ENCODE assay signal across 10 mouse cellular contexts in genomic region chr12:4488411-4488810, GRCm38 (mm10). TPM values are rescaled to one million over a fixed set of nuclear protein-coding genes. Genes with fewer than 3 reads are reported as not detected.
A peak's percentile ranks its signal among the peaks of the same experiment; 100 is the strongest.
DNase-seq lines count a peak whose midpoint lies in the region; ATAC-seq and TF ChIP-seq lines count a peak whose summit lies in the region.
"Had no signal": no experiment of that assay in that cellular context is flagged by ENCODE, and none has a peak within 500 bp of the region (broad histone marks: within the 10 kb centered on the region; RNA-seq: fewer than 3 reads in every experiment).

No protein-coding gene starts in this region.

- 61% methylated on average over 6 of the region's 6 CpGs for WGBS in heart, adult 2 months
- 74% methylated on average over 6 of the region's 6 CpGs for WGBS in heart, embryonic 12.5 days
- WGBS in hindbrain, embryonic 16.5 days, result 63% methylated on average over 6 of the region's 6 CpGs

- no peaks in the 10 kb centered on the region for H3K9me3 ChIP-seq in heart, embryonic 12.5 days (replicated peaks)
- no peaks in the 10 kb centered on the region for H3K9me3 ChIP-seq in hindbrain, embryonic 16.5 days (ENCODE audit: control insufficient read depth, low read length)
- H3K9me3 ChIP-seq: stomach, embryonic 15.5 days had no signal

- TF ChIP-seq EP300 in heart, adult 2 months (IDR thresholded peaks at IDR 0.05; ENCODE audit: insufficient read depth, low read depth, low read length), result no peak

- H3K4me3 ChIP-seq in heart, adult 2 months, result no peak overlapping the region
- no peak overlapping the region for H3K4me3 ChIP-seq in heart, embryonic 12.5 days
- no peak overlapping the region for H3K4me3 ChIP-seq in hindbrain, embryonic 16.5 days (ENCODE audit: low read length)
- H3K4me3 ChIP-seq: stomach, embryonic 15.5 days had no signal

- no peaks in the 10 kb centered on the region for H3K79me2 ChIP-seq in heart, adult 2 months (replicated peaks; ENCODE audit: control insufficient read depth, insufficient read depth, low read length)

- H3K4me1 ChIP-seq in heart, adult 2 months (ENCODE audit: control insufficient read depth, insufficient read depth, low read length), result no peaks in the 10 kb centered on the region
- H3K4me1 ChIP-seq in heart, embryonic 12.5 days (replicated peaks), result no peaks in the 10 kb centered on the region
- H3K4me1 ChIP-seq in hindbrain, embryonic 16.5 days (ENCODE audit: control insufficient read depth, insufficient read depth, low read depth, low read length), result no peaks in the 10 kb centered on the region
- H3K4me1 ChIP-seq: stomach, embryonic 15.5 days had no signal

- no peaks in the 10 kb centered on the region for H3K36me3 ChIP-seq in heart, adult 2 months (ENCODE audit: control insufficient read depth, insufficient read depth, low read length)
- no peaks in the 10 kb centered on the region for H3K36me3 ChIP-seq in heart, embryonic 12.5 days
- no peaks in the 10 kb centered on the region for H3K36me3 ChIP-seq in hindbrain, embryonic 16.5 days (ENCODE audit: control insufficient read depth, insufficient read depth, low read length)
- H3K36me3 ChIP-seq: stomach, embryonic 15.5 days had no signal

- peak; percentile 53 to 60 for DNase-seq in heart, adult 2 months
- DNase-seq in 3134 (ENCODE audit: extremely low read depth, insufficient read length, low spot score), result peak; percentile 26
- peak; percentile 88 for DNase-seq in adrenal gland, postnatal 25 days
- DNase-seq in kidney, adult 9 months, result peak; percentile 89
- DNase-seq in urinary bladder, postnatal 10 days (ENCODE audit: low spot score), result no peak
- no peak for DNase-seq in left cerebral cortex, adult 11 months (ENCODE audit: low spot score)

- H3K9ac ChIP-seq in heart, adult 2 months (ENCODE audit: low read depth, low read length), result no peak overlapping the region
- no peak overlapping the region for H3K9ac ChIP-seq in heart, embryonic 12.5 days
- no peak overlapping the region for H3K9ac ChIP-seq in hindbrain, embryonic 16.5 days (ENCODE audit: low read depth, low read length)
- H3K9ac ChIP-seq: stomach, embryonic 15.5 days had no signal

- TF ChIP-seq CTCF in heart, adult 2 months (IDR thresholded peaks at IDR 0.05), result no peak

- no peaks in the 10 kb centered on the region for H3K27me3 ChIP-seq in heart, adult 2 months (ENCODE audit: control insufficient read depth, insufficient read depth, low read length)
- H3K27me3 ChIP-seq in heart, embryonic 12.5 days (replicated peaks), result 0 out of 2 replicates have a peak, but pooled peaks cover 6% of the 10 kb centered on the region
- H3K27me3 ChIP-seq in hindbrain, embryonic 16.5 days (replicated peaks; ENCODE audit: control insufficient read depth, insufficient read depth, low read length), result no peaks in the 10 kb centered on the region
- H3K27me3 ChIP-seq: CH12.LX; stomach, embryonic 15.5 days had no signal

- no peak for TF ChIP-seq POLR2A in heart, adult 2 months (IDR thresholded peaks at IDR 0.05; ENCODE audit: insufficient read depth, low read depth, low read length)

- no peak overlapping the region for H3K4me2 ChIP-seq in heart, embryonic 12.5 days
- H3K4me2 ChIP-seq in hindbrain, embryonic 16.5 days (ENCODE audit: low read length), result no peak overlapping the region
- H3K4me2 ChIP-seq: stomach, embryonic 15.5 days had no signal

- no peak overlapping the region for H3K27ac ChIP-seq in heart, adult 2 months
- H3K27ac ChIP-seq in heart, embryonic 12.5 days (ENCODE audit: poor library complexity, severe bottlenecking), result no peak overlapping the region
- no peak overlapping the region for H3K27ac ChIP-seq in hindbrain, embryonic 16.5 days (ENCODE audit: low read depth, low read length)
- H3K27ac ChIP-seq: stomach, embryonic 15.5 days had no signal

- ATAC-seq in heart, embryonic 12.5 days (ENCODE audit: insufficient number of reproducible peaks, low FRiP score), result no peak
- no peak for ATAC-seq in hindbrain, embryonic 16.5 days

- intact Hi-C loops in heart, adult 2 months (cut with DNase I), result no loop called here

RNA-seq across cellular contexts. Expression of gene Ncoa1, which starts 11.4 kb away (rescaled TPM):
- total RNA-seq in heart, adult 2 months (2021), result 10 to 100 TPM; 30.2 to 32.6 TPM
- polyA plus RNA-seq in heart, adult 2 months (2012; rRNA removed), result 16.4 and 25.0 TPM in 2 replicates
- polyA plus RNA-seq in heart, embryonic 12.5 days (2016; fragmentation: Nextera tagmentation; extraction: Ambion mirVana), result 8.3 and 8.7 TPM in 2 replicates
- total RNA-seq in adrenal gland, postnatal 25 days (2021), result 48.0 and 52.2 TPM in 2 replicates
- polyA plus RNA-seq in hindbrain, embryonic 16.5 days (2015; fragmentation: Nextera tagmentation; extraction: Ambion mirVana), result 11.5 and 12.4 TPM in 2 replicates

Comparison
In these comparisons a context has a peak if more than half of its experiments do, and no peak if none do; other contexts are left out.
1. DNase-seq: peak in heart, adult 2 months (2 of 2), 3134 (single experiment), adrenal gland, postnatal 25 days (single experiment) and kidney, adult 9 months (single experiment); none in urinary bladder, postnatal 10 days (single experiment) and left cerebral cortex, adult 11 months (single experiment).